Mouse (Mus musculus): ENCODE results near the gene Ugt2a2. TPM values are rescaled to one million over a fixed set of nuclear protein-coding genes. Genes with fewer than 3 reads are reported as not detected.
"Not testable (repeated sequence)": the region's sequence is repeated elsewhere in the genome, so short reads cannot be mapped to it uniquely, and the experiment has no call there.

Gene Ugt2a2
- total RNA-seq (2014; rRNA removed) (0.22 TPM in 1 of 2 replicates, not detected in the other), polyA plus RNA-seq (2015; fragmentation: Nextera tagmentation; extraction: Ambion mirVana) (0.33 TPM in 1 of 2 replicates, not detected in the other)

GRCm38 (mm10) chr5:87482160-87482559, at the start of gene Ugt2a2:
TSS of gene Ugt2a2 (minus strand) at chr5:87482260.
- Histone ChIP-seq H3K27me3 (ENCODE audit: insufficient read depth, low read length) (no peaks in the 10 kb centered on the region), H3K4me2 (ENCODE audit: low read depth, low read length, poor library complexity, severe bottlenecking) (no peak within 1 kb of the TSS), H3K4me1 (ENCODE audit: insufficient read depth, low read length) (no peaks in the 10 kb centered on the region), H3K9ac (replicated peaks; ENCODE audit: low read length, poor library complexity, severe bottlenecking) (no peak within 1 kb of the TSS), H3K4me3 (ENCODE audit: low read depth, low read length) (no peak within 1 kb of the TSS), H3K9me3 (ENCODE audit: low read length) (no peaks in the 10 kb centered on the region), H3K36me3 (ENCODE audit: insufficient read depth, low read length) (no peaks in the 10 kb centered on the region), H3K27ac (ENCODE audit: low read depth, low read length) (no peak within 1 kb of the TSS)
- no peak for TF ChIP-seq CTCF (IDR thresholded peaks at IDR 0.05)
- no peak for DNase-seq (ENCODE audit: low spot score)
- WGBS: 82% methylated on average over 5 of the region's 5 CpGs
- ATAC-seq (ENCODE audit: low FRiP score): no peak

GRCm38 (mm10) chr5:87523561-87523960, 41.5 kb upstream of the Ugt2a2 start:
- not testable (repeated sequence) for H3K4me1 ChIP-seq (ENCODE audit: insufficient read depth, low read length); DNase-seq (ENCODE audit: low spot score); H3K9ac ChIP-seq (replicated peaks; ENCODE audit: low read length, poor library complexity, severe bottlenecking); H3K36me3 ChIP-seq (ENCODE audit: insufficient read depth, low read length); H3K9me3 ChIP-seq (ENCODE audit: low read length); H3K4me3 ChIP-seq (ENCODE audit: low read depth, low read length); H3K27ac ChIP-seq (ENCODE audit: low read depth, low read length); H3K27me3 ChIP-seq (ENCODE audit: insufficient read depth, low read length); H3K4me2 ChIP-seq (ENCODE audit: low read depth, low read length, poor library complexity, severe bottlenecking); ATAC-seq (ENCODE audit: low FRiP score)
- WGBS: 91% methylated on average over 2 of the region's 2 CpGs

- ATAC-seq (ENCODE audit: low FRiP score): no peak
- DNase-seq (ENCODE audit: low spot score): no peak
- H3K27me3 ChIP-seq (ENCODE audit: insufficient read depth, low read length): no peaks in the 10 kb centered on the region
- H3K9ac ChIP-seq (replicated peaks; ENCODE audit: low read length, poor library complexity, severe bottlenecking): no peak overlapping the region
- no peak overlapping the region for H3K4me2 ChIP-seq (ENCODE audit: low read depth, low read length, poor library complexity, severe bottlenecking)
- 39% methylated on average over 4 of the region's 4 CpGs for WGBS
- H3K4me1 ChIP-seq (ENCODE audit: insufficient read depth, low read length): no peaks in the 10 kb centered on the region
- no peak for TF ChIP-seq CTCF (IDR thresholded peaks at IDR 0.05)
- no peaks in the 10 kb centered on the region for H3K36me3 ChIP-seq (ENCODE audit: insufficient read depth, low read length)
- no peak overlapping the region for H3K4me3 ChIP-seq (ENCODE audit: low read depth, low read length)
- H3K27ac ChIP-seq (ENCODE audit: low read depth, low read length): no peak overlapping the region
- H3K9me3 ChIP-seq (ENCODE audit: low read length): no peaks in the 10 kb centered on the region
These were observed 23.9 kb upstream of the Ugt2a2 start for GRCm38 (mm10) chr5:87505776-87506458.

GRCm38 (mm10) chr5:87502687-87503086, 20.6 kb upstream of the Ugt2a2 start:
- TF ChIP-seq CTCF (IDR thresholded peaks at IDR 0.05): no peak
- Histone ChIP-seq H3K9ac (replicated peaks; ENCODE audit: low read length, poor library complexity, severe bottlenecking) (no peak overlapping the region), H3K27ac (ENCODE audit: low read depth, low read length) (no peak overlapping the region), H3K27me3 (ENCODE audit: insufficient read depth, low read length) (no peaks in the 10 kb centered on the region), H3K4me2 (ENCODE audit: low read depth, low read length, poor library complexity, severe bottlenecking) (no peak overlapping the region), H3K4me1 (ENCODE audit: insufficient read depth, low read length) (no peaks in the 10 kb centered on the region), H3K4me3 (ENCODE audit: low read depth, low read length) (no peak overlapping the region), H3K9me3 (ENCODE audit: low read length) (no peaks in the 10 kb centered on the region), H3K36me3 (ENCODE audit: insufficient read depth, low read length) (no peaks in the 10 kb centered on the region)
- 71% methylated on average over 1 of the region's 1 CpGs for WGBS
- DNase-seq (ENCODE audit: low spot score) (no peak), ATAC-seq (ENCODE audit: low FRiP score) (no peak)

DNA sequence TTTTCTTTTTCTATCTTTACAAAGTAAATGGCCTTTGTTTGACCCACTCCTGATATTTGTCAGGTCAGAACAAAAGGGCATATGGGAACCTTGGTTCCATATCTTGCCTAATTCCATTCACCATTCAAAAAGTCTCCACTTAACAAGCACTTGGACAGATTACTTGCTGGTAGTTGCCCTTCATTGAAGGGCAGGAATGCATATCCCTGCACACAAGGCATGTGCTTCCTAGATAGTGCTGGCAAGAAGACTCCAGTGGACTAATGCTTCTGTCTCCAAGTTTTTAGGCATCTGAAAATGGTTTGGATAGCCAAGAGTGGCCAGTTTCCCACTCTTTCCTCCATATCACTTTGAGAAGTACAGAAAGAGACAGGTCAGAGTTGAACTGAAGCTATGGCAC, 17.3 kb upstream of the Ugt2a2 start:
- Histone ChIP-seq H3K9me3 (ENCODE audit: low read length) (no peaks in the 10 kb centered on the region), H3K36me3 (ENCODE audit: insufficient read depth, low read length) (no peaks in the 10 kb centered on the region), H3K9ac (replicated peaks; ENCODE audit: low read length, poor library complexity, severe bottlenecking) (no peak overlapping the region), H3K4me1 (ENCODE audit: insufficient read depth, low read length) (no peaks in the 10 kb centered on the region), H3K27me3 (ENCODE audit: insufficient read depth, low read length) (no peaks in the 10 kb centered on the region), H3K4me2 (ENCODE audit: low read depth, low read length, poor library complexity, severe bottlenecking) (no peak overlapping the region), H3K27ac (ENCODE audit: low read depth, low read length) (no peak overlapping the region), H3K4me3 (ENCODE audit: low read depth, low read length) (no peak overlapping the region)
- ATAC-seq (ENCODE audit: low FRiP score) (no peak), DNase-seq (ENCODE audit: low spot score) (no peak)
- TF ChIP-seq CTCF (IDR thresholded peaks at IDR 0.05): no peak

- Histone ChIP-seq H3K9ac (replicated peaks; ENCODE audit: low read length, poor library complexity, severe bottlenecking) (no peak overlapping the region), H3K4me1 (ENCODE audit: insufficient read depth, low read length) (no peaks in the 10 kb centered on the region), H3K4me2 (ENCODE audit: low read depth, low read length, poor library complexity, severe bottlenecking) (no peak overlapping the region), H3K36me3 (ENCODE audit: insufficient read depth, low read length) (no peaks in the 10 kb centered on the region), H3K27me3 (ENCODE audit: insufficient read depth, low read length) (no peaks in the 10 kb centered on the region), H3K9me3 (ENCODE audit: low read length) (no peaks in the 10 kb centered on the region), H3K27ac (ENCODE audit: low read depth, low read length) (no peak overlapping the region), H3K4me3 (ENCODE audit: low read depth, low read length) (no peak overlapping the region)
- ATAC-seq (ENCODE audit: low FRiP score) (no peak), DNase-seq (ENCODE audit: low spot score) (no peak)
- TF ChIP-seq CTCF (IDR thresholded peaks at IDR 0.05): no peak
These were observed 16.9 kb upstream of the Ugt2a2 start for GRCm38 (mm10) chr5:87498936-87499335.

Data from midbrain, postnatal 0 days (tissue).